Mouse (Mus musculus) MEL (cell line): ENCODE measurements around the gene Pgls. TPM values are rescaled to one million over a fixed set of nuclear protein-coding genes. Genes with fewer than 3 reads are reported as not detected.

Experiments used
- DNase-seq: peaks from one replicate; pipeline ENCODE4 v3.0.0; 2011; ENCODE audit warnings: low read depth, low spot score
- H3K27ac ChIP-seq: 2 replicates; pipeline ENCODE4 v1.5.1; 2012; ENCODE audit warnings: low read depth, mild to moderate bottlenecking, control low read depth, low read length, moderate library complexity; ENCODE audit not compliant: control insufficient read depth
- H3K27me3 ChIP-seq, 2 experiments: fragments of 150-350 bp in 1 of 2; sonication (generic) in 1 of 2; 2 replicates each; pipeline ENCODE4 v1.6.1; 2012; ENCODE audit warnings: low read length in 2 of 2, mild to moderate bottlenecking in 2 of 2, improper control_type of control experiment in 1 of 2, moderate library complexity in 1 of 2; ENCODE audit not compliant: insufficient read depth in 2 of 2, control insufficient read depth in 1 of 2
- H3K36me3 ChIP-seq, 2 experiments: 2 replicates each; pipeline ENCODE4 v1.6.1; 2012 to 2014; ENCODE audit warnings: low read length in 2 of 2, improper control_type of control experiment in 1 of 2, inconsistent platforms in 1 of 2, mild to moderate bottlenecking in 1 of 2; ENCODE audit not compliant: insufficient read depth in 2 of 2, control insufficient read depth in 1 of 2
- H3K4me1 ChIP-seq, 2 experiments: fragments of 150-350 bp in 1 of 2; sonication (generic) in 1 of 2; 2 replicates each; pipeline ENCODE4 v1.6.1; 2012; ENCODE audit warnings: low read length in 2 of 2, improper control_type of control experiment in 1 of 2, mild to moderate bottlenecking in 1 of 2; ENCODE audit not compliant: insufficient read depth in 2 of 2, control insufficient read depth in 1 of 2
- H3K4me3 ChIP-seq, 2 experiments: fragments of 150-350 bp in 1 of 2; sonication (generic) in 1 of 2; 2 replicates each; pipeline ENCODE4 v1.5.1; 2012; ENCODE audit warnings: low read depth in 2 of 2, low read length in 2 of 2, mild to moderate bottlenecking in 2 of 2, moderate library complexity in 2 of 2, control low read depth in 1 of 2, improper control_type of control experiment in 1 of 2; ENCODE audit not compliant: control insufficient read depth in 1 of 2, insufficient read depth in 1 of 2
- H3K79me2 ChIP-seq: 2 replicates; pipeline ENCODE4 v1.6.1; 2012; ENCODE audit warnings: mild to moderate bottlenecking, low read length, moderate library complexity; ENCODE audit not compliant: control insufficient read depth, poor library complexity, insufficient read depth
- H3K9ac ChIP-seq: 2 replicates; pipeline ENCODE4 v1.6.1; 2012; ENCODE audit warnings: low read depth, mild to moderate bottlenecking, control low read depth, low read length, moderate library complexity; ENCODE audit not compliant: control insufficient read depth, poor library complexity, severe bottlenecking
- H3K9me3 ChIP-seq: fragments of 150-350 bp; sonication (generic); replicated peaks from 2 replicates; pipeline ENCODE4 v1.6.1; 2012; ENCODE audit warnings: mild to moderate bottlenecking, low read length, improper control_type of control experiment, moderate library complexity; ENCODE audit not compliant: insufficient read depth
- BHLHE40 ChIP-seq: IDR thresholded peaks from 2 replicates; pipeline ENCODE4 v1.6.1; 2012; ENCODE audit warnings: low read depth, mild to moderate bottlenecking, inconsistent platforms, low read length, improper control_type of control experiment, borderline replicate concordance
- EP300 ChIP-seq, 2 experiments: IDR thresholded peaks; 2 replicates each; pipeline ENCODE4 v1.6.1; 2011; ENCODE audit warnings: improper control_type of control experiment in 2 of 2, low read length in 2 of 2, low read depth in 1 of 2, mild to moderate bottlenecking in 1 of 2
- ETS1 ChIP-seq: IDR thresholded peaks from 2 replicates; pipeline ENCODE4 v1.6.1; 2012; ENCODE audit warnings: low read depth, mild to moderate bottlenecking, inconsistent platforms, low read length, improper control_type of control experiment, moderate library complexity
- MXI1 ChIP-seq: IDR thresholded peaks from 2 replicates; pipeline ENCODE4 v1.6.1; 2011; ENCODE audit warnings: mild to moderate bottlenecking, low read depth, low read length, improper control_type of control experiment
- NELFE ChIP-seq: IDR thresholded peaks from 2 replicates; pipeline ENCODE4 v1.6.1; 2011; ENCODE audit warnings: low read depth, low read length, improper control_type of control experiment
- POLR2A ChIP-seq, 2 experiments: IDR thresholded peaks; 2 replicates each; pipeline ENCODE4 v1.6.1; 2011 to 2012; ENCODE audit warnings: low read length in 2 of 2, mild to moderate bottlenecking in 2 of 2, control low read depth in 1 of 2, improper control_type of control experiment in 1 of 2, low read depth in 1 of 2, moderate library complexity in 1 of 2; ENCODE audit not compliant: control insufficient read depth in 1 of 2, insufficient read depth in 1 of 2, poor library complexity in 1 of 2
- POLR2AphosphoS5 ChIP-seq: IDR thresholded peaks from 2 replicates; pipeline ENCODE4 v1.6.1; 2012; ENCODE audit warnings: low read depth, borderline replicate concordance, mild to moderate bottlenecking, inconsistent platforms, low read length, moderate library complexity, mixed read lengths
- RCOR1 ChIP-seq: IDR thresholded peaks from 2 replicates; pipeline ENCODE4 v1.6.1; 2012; ENCODE audit warnings: low read depth, mild to moderate bottlenecking, inconsistent platforms, low read length, improper control_type of control experiment
- SIN3A ChIP-seq: IDR thresholded peaks from 2 replicates; pipeline ENCODE4 v1.6.1; 2012; ENCODE audit warnings: low read length, improper control_type of control experiment, inconsistent platforms
- SMC3 ChIP-seq: IDR thresholded peaks from 2 replicates; pipeline ENCODE4 v1.6.1; 2011; ENCODE audit warnings: low read depth, low read length, improper control_type of control experiment
- TAL1 ChIP-seq: IDR thresholded peaks from 2 replicates; pipeline ENCODE4 v1.6.1; 2012; ENCODE audit warnings: mild to moderate bottlenecking, inconsistent platforms, low read length, moderate library complexity, mixed read lengths
- UBTF ChIP-seq: IDR thresholded peaks from 2 replicates; pipeline ENCODE4 v1.6.1; 2012; ENCODE audit warnings: low read depth, mild to moderate bottlenecking, inconsistent platforms, low read length, improper control_type of control experiment, moderate library complexity, borderline replicate concordance; ENCODE audit not compliant: insufficient read depth
- ZC3H11A ChIP-seq: IDR thresholded peaks from 2 replicates; pipeline ENCODE4 v1.6.1; 2012; ENCODE audit warnings: low read depth, mild to moderate bottlenecking, inconsistent platforms, low read length, improper control_type of control experiment
- ZMIZ1 ChIP-seq: IDR thresholded peaks from 2 replicates; pipeline ENCODE4 v1.6.1; 2012; ENCODE audit warnings: low read depth, mild to moderate bottlenecking, inconsistent platforms, low read length, improper control_type of control experiment, moderate library complexity
- ZNF384 ChIP-seq: IDR thresholded peaks from 2 replicates; pipeline ENCODE4 v1.6.1; 2012; ENCODE audit warnings: low read depth, mild to moderate bottlenecking, inconsistent platforms, low read length, improper control_type of control experiment
- polyA plus RNA-seq, 2 experiments: library from polyadenylated mRNA; stranded (reverse) in 1 of 2; unstranded in 1 of 2; fragments of >175 nt in 1 of 2; fragments of >200 nt in 1 of 2; gene quantifications; 2 replicates each; pipeline versions ENCODE4 v1.2.1 to v1.2.4; 2012; ENCODE audit warnings: low replicate concordance in 2 of 2, low read depth in 1 of 2; ENCODE audit not compliant: insufficient read length in 2 of 2, insufficient read depth in 1 of 2, missing spikeins in 1 of 2
- total RNA-seq: library from RNA; depleted of rRNA; stranded (reverse); fragments of 300-350 nt; gene quantifications from 2 replicates; pipeline ENCODE4 v1.2.3, GENCODE M21; 2012

The Pgls gene
- total and polyA plus RNA-seq, 3 experiments: 225 to 257 TPM; not detected in 1

DNA sequence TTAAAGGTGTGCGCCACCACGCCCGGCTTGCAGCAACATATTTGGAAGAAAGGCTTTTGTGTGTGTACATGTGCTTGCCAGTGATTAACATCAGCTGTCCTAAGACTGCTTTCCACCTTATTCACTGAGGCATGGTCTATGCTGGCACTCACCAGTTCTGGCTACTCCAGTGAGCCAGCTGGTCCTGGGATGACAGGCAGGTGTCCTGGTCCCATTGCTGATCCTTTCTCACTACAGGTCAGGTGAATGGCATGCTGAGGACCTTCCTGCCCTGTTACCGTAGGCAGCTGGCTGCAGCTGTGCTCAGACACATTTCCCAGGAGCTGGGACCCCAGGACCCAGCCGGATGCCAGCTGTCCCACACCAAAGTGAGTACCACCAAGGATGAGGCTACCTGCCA lies 6.9 kb downstream of the Pgls start:
- no peak overlapping the region for H3K4me3 ChIP-seq

DNA sequence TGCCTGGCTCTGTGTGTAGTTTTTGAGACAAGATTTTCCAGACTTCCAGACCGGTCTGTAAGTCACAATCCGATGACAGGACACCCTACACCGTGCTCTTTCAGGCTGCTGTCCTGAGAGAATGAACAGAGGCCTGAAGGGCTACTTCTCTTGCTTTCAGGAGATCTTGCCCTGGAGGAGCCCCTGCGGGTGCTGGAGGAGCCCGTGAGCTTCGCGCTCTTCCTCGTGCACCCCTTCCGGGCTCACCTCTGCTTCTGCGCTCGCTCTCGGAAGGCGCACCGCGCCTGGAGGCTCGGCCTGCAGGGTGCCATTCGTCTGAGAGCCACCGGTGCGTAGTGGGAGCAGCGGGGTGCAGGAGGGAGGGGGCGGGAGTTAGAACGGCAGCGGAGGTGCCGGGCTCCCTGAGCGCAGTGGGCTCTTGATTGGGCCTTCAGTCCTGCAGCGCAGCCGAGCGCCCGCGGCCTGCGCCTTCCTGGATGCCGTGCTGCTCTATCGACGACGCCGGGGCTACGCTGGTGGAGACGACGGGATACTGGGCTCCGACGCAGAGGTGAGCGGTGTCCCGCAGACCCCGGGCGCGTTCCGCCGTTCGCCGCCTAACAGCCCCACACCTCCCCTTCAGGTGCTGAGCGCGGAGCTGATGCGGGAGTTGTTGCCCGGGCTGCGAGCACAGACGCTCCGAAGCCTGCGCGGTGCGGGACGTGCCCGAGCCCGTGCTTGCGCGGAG lies 10.1 kb downstream of the Pgls start:
- no peak for DNase-seq
- Histone ChIP-seq H3K27me3 (no peaks in the 10 kb centered on the region), H3K79me2 (no peaks in the 10 kb centered on the region), H3K36me3 (no peaks in the 10 kb centered on the region; a peak in 1 of 4 replicates), H3K9me3 (no peaks in the 10 kb centered on the region), H3K4me3 (no peak overlapping the region), H3K9ac (no peak overlapping the region), H3K4me1 (peaks cover 0 to 4% of the 10 kb centered on the region in 2 experiments; a peak in 2 of 4 replicates), H3K27ac (no peak overlapping the region)
- no peak for TF ChIP-seq POLR2AphosphoS5
- no peak for TF ChIP-seq TAL1
- TF ChIP-seq ETS1: no peak
- TF ChIP-seq ZMIZ1: no peak
- TF ChIP-seq ZC3H11A: no peak
- no peak for TF ChIP-seq EP300 (IDR thresholded peaks at IDR 0.05; ENCODE audit: low read depth in 1 of 2, low read length in 2 of 2)
- no peak for TF ChIP-seq ZNF384
- TF ChIP-seq RCOR1: no peak
- TF ChIP-seq POLR2A (IDR thresholded peaks at IDR 0.05; ENCODE audit: control insufficient read depth in 1 of 2, insufficient read depth in 1 of 2, low read depth in 1 of 2, low read length in 2 of 2, poor library complexity in 1 of 2): no peak
- TF ChIP-seq SMC3: no peak

More for the DNA sequence above, 6.9 kb downstream of the Pgls start:
- H3K4me1 ChIP-seq: peaks cover 7 to 15% of the 10 kb centered on the region in 2 experiments
- TF ChIP-seq TAL1 (no peak), SMC3 (no peak), POLR2AphosphoS5 (no peak), MXI1 (no peak), RCOR1 (no peak), BHLHE40 (no peak), POLR2A (IDR thresholded peaks at IDR 0.05; ENCODE audit: control insufficient read depth in 1 of 2, insufficient read depth in 1 of 2, low read depth in 1 of 2, low read length in 2 of 2, poor library complexity in 1 of 2) (no peak), NELFE (no peak), SIN3A (no peak), UBTF (no peak)
- TF ChIP-seq, all 39 proteins: peak for 0
- Histone ChIP-seq H3K27ac (no peak overlapping the region), H3K9ac (no peak overlapping the region), H3K9me3 (no peaks in the 10 kb centered on the region), H3K79me2 (0 out of 2 replicates have a peak, but pooled peaks cover 1% of the 10 kb centered on the region), H3K36me3 (peaks cover 0 to 5% of the 10 kb centered on the region in 2 experiments; a peak in 2 of 4 replicates), H3K27me3 (no peaks in the 10 kb centered on the region)
- DNase-seq: no peak
